Mouse (Mus musculus): ENCODE data around the gene Akap17b. TPM values are rescaled to one million over a fixed set of nuclear protein-coding genes. Genes with fewer than 3 reads are reported as not detected.
"Not testable (repeated sequence)": the region's sequence is repeated elsewhere in the genome, so short reads cannot be mapped to it uniquely, and the experiment has no call there.

Akap17b gene
- polyA plus RNA-seq, 1 experiment from 2014 or later = 3.9 TPM

- Histone ChIP-seq H3K27me3 (no peaks in the 10 kb centered on the region), H3K36me3 (replicated peaks) (peaks cover 11% of the 10 kb centered on the region; the same call in 1 of the 2 replicates), H3K4me2 (peak overlapping the region; percentile 58), H3K4me3 (replicated peaks) (peak overlapping the region; percentile 64), H3K27ac (peak overlapping the region; percentile 81), H3K4me1 (peaks cover 5% of the 10 kb centered on the region), H3K9me3 (no peaks in the 10 kb centered on the region), H3K9ac (peak overlapping the region; percentile 76)
- WGBS = 25% methylated on average over 14 of the region's 14 CpGs
- ATAC-seq (ENCODE audit: low FRiP score) = peak; percentile 31; the same call in 1 of the 2 replicates
Measured at GRCm38 (mm10) chrX:36598861-36599344, 46.3 kb downstream of the Akap17b start.

- H3K4me3 ChIP-seq (replicated peaks) = peak overlapping the region; percentile 64
- H3K27me3 ChIP-seq = no peaks in the 10 kb centered on the region
- 23% methylated on average over 39 of the region's 41 CpGs for WGBS
- peak overlapping the region; percentile 81 for H3K27ac ChIP-seq
- peak overlapping the region; percentile 58 for H3K4me2 ChIP-seq
- H3K36me3 ChIP-seq (replicated peaks) = 0 out of 2 replicates have a peak, but pooled peaks cover 6% of the 10 kb centered on the region
- no peaks in the 10 kb centered on the region for H3K9me3 ChIP-seq
- peaks cover 5% of the 10 kb centered on the region for H3K4me1 ChIP-seq
- H3K9ac ChIP-seq = peak overlapping the region; percentile 76
- ATAC-seq (ENCODE audit: low FRiP score) = peak; percentile 67
Measured at GRCm38 (mm10) chrX:36598390-36598810, 46.8 kb downstream of the Akap17b start.

- peak within 1 kb of the TSS; percentile 76 for H3K9ac ChIP-seq
- H3K36me3 ChIP-seq (replicated peaks) = 0 out of 2 replicates have a peak, but pooled peaks cover 6% of the 10 kb centered on the region
- H3K27me3 ChIP-seq = no peaks in the 10 kb centered on the region
- H3K27ac ChIP-seq = peak within 1 kb of the TSS; percentile 81
- H3K4me1 ChIP-seq = peaks cover 5% of the 10 kb centered on the region
- peak; percentile 95 for ATAC-seq (ENCODE audit: low FRiP score)
- peak within 1 kb of the TSS; percentile 64 for H3K4me3 ChIP-seq (replicated peaks)
- 15% methylated on average over 35 of the region's 45 CpGs for WGBS
- H3K4me2 ChIP-seq = peak within 1 kb of the TSS; percentile 58
- no peaks in the 10 kb centered on the region for H3K9me3 ChIP-seq
Measured at GRCm38 (mm10) chrX:36597707-36598389, 47.3 kb downstream of the Akap17b start, which contains the start of gene Pgrmc1. Gene Pgrmc1, plus strand, starts transcription at chrX:36598206.

- not testable (repeated sequence) for H3K9ac ChIP-seq; H3K4me2 ChIP-seq; H3K27ac ChIP-seq; H3K4me1 ChIP-seq; H3K9me3 ChIP-seq; ATAC-seq (ENCODE audit: low FRiP score); H3K36me3 ChIP-seq (replicated peaks); H3K27me3 ChIP-seq; H3K4me3 ChIP-seq (replicated peaks)
- WGBS = 49% methylated on average over 3 of the region's 5 CpGs
Measured at GRCm38 (mm10) chrX:36596483-36597120, 48.6 kb downstream of the Akap17b start.

- H3K4me3 ChIP-seq (replicated peaks) = no peak overlapping the region
- no peak overlapping the region for H3K4me2 ChIP-seq
- H3K9ac ChIP-seq = no peak overlapping the region
- H3K9me3 ChIP-seq = no peaks in the 10 kb centered on the region
- H3K27me3 ChIP-seq = no peaks in the 10 kb centered on the region
- no peaks in the 10 kb centered on the region for H3K36me3 ChIP-seq (replicated peaks)
- WGBS = 92% methylated on average over 3 of the region's 3 CpGs
- H3K27ac ChIP-seq = no peak overlapping the region
- H3K4me1 ChIP-seq = peaks cover 4% of the 10 kb centered on the region
- no peak for ATAC-seq (ENCODE audit: low FRiP score)
Measured at GRCm38 (mm10) chrX:36595247-36595646, 49.9 kb downstream of the Akap17b start.

- Histone ChIP-seq H3K27ac (no peak overlapping the region), H3K4me3 (replicated peaks) (no peak overlapping the region), H3K27me3 (no peaks in the 10 kb centered on the region), H3K4me1 (peaks cover 2% of the 10 kb centered on the region; the same call in 1 of the 2 replicates), H3K4me2 (no peak overlapping the region), H3K36me3 (replicated peaks) (no peaks in the 10 kb centered on the region), H3K9me3 (no peaks in the 10 kb centered on the region), H3K9ac (no peak overlapping the region)
- ATAC-seq (ENCODE audit: low FRiP score) = no peak
- 80% methylated on average over 4 of the region's 4 CpGs for WGBS
Measured at GRCm38 (mm10) chrX:36591539-36591938, 53.7 kb downstream of the Akap17b start.

GRCm38 (mm10) chrX:36591120-36591519 lies 54.1 kb downstream of the Akap17b start:
- H3K27me3 ChIP-seq = no peaks in the 10 kb centered on the region
- H3K9me3 ChIP-seq = no peaks in the 10 kb centered on the region
- no peak overlapping the region for H3K4me3 ChIP-seq (replicated peaks)
- no peak overlapping the region for H3K4me2 ChIP-seq
- no peak overlapping the region for H3K9ac ChIP-seq
- peaks cover 2% of the 10 kb centered on the region; the same call in 1 of the 2 replicates for H3K4me1 ChIP-seq
- WGBS = 83% methylated on average over 1 of the region's 1 CpGs
- ATAC-seq (ENCODE audit: low FRiP score) = no peak
- H3K36me3 ChIP-seq (replicated peaks) = no peaks in the 10 kb centered on the region
- no peak overlapping the region for H3K27ac ChIP-seq

- Histone ChIP-seq H3K4me3 (replicated peaks) (no peak overlapping the region), H3K27ac (no peak overlapping the region), H3K4me2 (no peak overlapping the region), H3K9me3 (no peaks in the 10 kb centered on the region), H3K9ac (no peak overlapping the region), H3K27me3 (no peaks in the 10 kb centered on the region), H3K4me1 (peaks cover 2% of the 10 kb centered on the region; the same call in 1 of the 2 replicates), H3K36me3 (replicated peaks) (no peaks in the 10 kb centered on the region)
- WGBS = 88% methylated on average over 7 of the region's 7 CpGs
- ATAC-seq (ENCODE audit: low FRiP score) = no peak
Measured at GRCm38 (mm10) chrX:36590266-36590665, 54.9 kb downstream of the Akap17b start.

- 58% methylated on average over 8 of the region's 8 CpGs for WGBS
- peak overlapping the region; percentile 53; the same call in 1 of the 2 replicates for H3K27ac ChIP-seq
Measured at GRCm38 (mm10) chrX:36587304-36588209, 57.6 kb downstream of the Akap17b start.

GRCm38 (mm10) chrX:36586629-36587303 lies 58.4 kb downstream of the Akap17b start:
- no peaks in the 10 kb centered on the region for H3K36me3 ChIP-seq (replicated peaks)
- H3K4me1 ChIP-seq = peaks cover 2% of the 10 kb centered on the region; the same call in 1 of the 2 replicates
- no peak overlapping the region for H3K4me3 ChIP-seq (replicated peaks)
- no peaks in the 10 kb centered on the region for H3K9me3 ChIP-seq
- H3K27ac ChIP-seq = 0 out of 2 replicates have a peak overlapping the region, but pooled peaks have one; percentile 36
- H3K27me3 ChIP-seq = no peaks in the 10 kb centered on the region
- 55% methylated on average over 1 of the region's 1 CpGs for WGBS
- H3K9ac ChIP-seq = no peak overlapping the region
- ATAC-seq (ENCODE audit: low FRiP score) = 0 out of 2 replicates have a peak, but pooled peaks have one; percentile 9
- no peak overlapping the region for H3K4me2 ChIP-seq

More at GRCm38 (mm10) chrX:36587304-36588209, 57.6 kb downstream of the Akap17b start:
- H3K4me2 ChIP-seq = no peak overlapping the region
- no peak overlapping the region for H3K9ac ChIP-seq
- no peak overlapping the region for H3K4me3 ChIP-seq (replicated peaks)
- no peaks in the 10 kb centered on the region for H3K9me3 ChIP-seq
- ATAC-seq (ENCODE audit: low FRiP score) = peak; percentile 88
- no peaks in the 10 kb centered on the region for H3K36me3 ChIP-seq (replicated peaks)
- peaks cover 2% of the 10 kb centered on the region; the same call in 1 of the 2 replicates for H3K4me1 ChIP-seq
- no peaks in the 10 kb centered on the region for H3K27me3 ChIP-seq

GRCm38 (mm10) chrX:36562079-36562478 lies 83.1 kb downstream of the Akap17b start:
- WGBS = 39% methylated on average over 3 of the region's 3 CpGs

More at GRCm38 (mm10) chrX:36562079-36562478, 83.1 kb downstream of the Akap17b start:
- no peak for ATAC-seq (ENCODE audit: low FRiP score)
- Histone ChIP-seq H3K27me3 (no peaks in the 10 kb centered on the region), H3K36me3 (replicated peaks) (no peaks in the 10 kb centered on the region), H3K27ac (no peak overlapping the region), H3K9me3 (no peaks in the 10 kb centered on the region), H3K9ac (no peak overlapping the region), H3K4me2 (no peak overlapping the region), H3K4me1 (no peaks in the 10 kb centered on the region), H3K4me3 (replicated peaks) (no peak overlapping the region)
